Mouse (Mus musculus) lung, postnatal 0 days (tissue): ENCODE data around the gene Maats1.

Source experiments
- CTCF ChIP-seq: IDR thresholded peaks from 2 replicates; pipeline ENCODE4 v1.5.1; 2016; ENCODE audit warnings: antibody characterized with exemption, mild to moderate bottlenecking
- EP300 ChIP-seq: IDR thresholded peaks from 2 replicates; pipeline ENCODE4 v1.6.1; 2016; ENCODE audit warnings: antibody characterized with exemption, mild to moderate bottlenecking, control low read depth

GRCm38 (mm10) chr16:38307221-38307605, 34.7 kb downstream of the Maats1 start:
- TF ChIP-seq CTCF (no peak), EP300 (no peak)
